Mouse (Mus musculus): ENCODE data around the gene Fchsd2.

- TF ChIP-seq CTCF (IDR thresholded peaks at IDR 0.05; ENCODE audit: low read depth, low read length) (no peak), POLR2A (IDR thresholded peaks at IDR 0.05; ENCODE audit: insufficient read depth, low read length) (no peak), EP300 (IDR thresholded peaks at IDR 0.05; ENCODE audit: insufficient read depth, low read depth, low read length) (no peak)
Observed at GRCm38 (mm10) chr7:101309985-101310326, 217.3 kb downstream of the Fchsd2 start.
